Mouse (Mus musculus) MEL (cell line): ENCODE data around the gene Pnpla2. TPM values are rescaled to one million over a fixed set of nuclear protein-coding genes. Genes with fewer than 3 reads are reported as not detected.

ENCODE experiments used
- DNase-seq: peaks from one replicate; pipeline ENCODE4 v3.0.0; 2011; ENCODE audit warnings: low read depth, low spot score
- H3K27ac ChIP-seq: 2 replicates; pipeline ENCODE4 v1.5.1; 2012; ENCODE audit warnings: low read depth, mild to moderate bottlenecking, control low read depth, low read length, moderate library complexity; ENCODE audit not compliant: control insufficient read depth
- H3K27me3 ChIP-seq, 2 experiments: fragments of 150-350 bp in 1 of 2; sonication (generic) in 1 of 2; 2 replicates each; pipeline ENCODE4 v1.6.1; 2012; ENCODE audit warnings: low read length in 2 of 2, mild to moderate bottlenecking in 2 of 2, improper control_type of control experiment in 1 of 2, moderate library complexity in 1 of 2; ENCODE audit not compliant: insufficient read depth in 2 of 2, control insufficient read depth in 1 of 2
- H3K36me3 ChIP-seq, 2 experiments: 2 replicates each; pipeline ENCODE4 v1.6.1; 2012 to 2014; ENCODE audit warnings: low read length in 2 of 2, improper control_type of control experiment in 1 of 2, inconsistent platforms in 1 of 2, mild to moderate bottlenecking in 1 of 2; ENCODE audit not compliant: insufficient read depth in 2 of 2, control insufficient read depth in 1 of 2
- H3K4me1 ChIP-seq, 2 experiments: fragments of 150-350 bp in 1 of 2; sonication (generic) in 1 of 2; 2 replicates each; pipeline ENCODE4 v1.6.1; 2012; ENCODE audit warnings: low read length in 2 of 2, improper control_type of control experiment in 1 of 2, mild to moderate bottlenecking in 1 of 2; ENCODE audit not compliant: insufficient read depth in 2 of 2, control insufficient read depth in 1 of 2
- H3K4me3 ChIP-seq, 2 experiments: fragments of 150-350 bp in 1 of 2; sonication (generic) in 1 of 2; 2 replicates each; pipeline ENCODE4 v1.5.1; 2012; ENCODE audit warnings: low read depth in 2 of 2, low read length in 2 of 2, mild to moderate bottlenecking in 2 of 2, moderate library complexity in 2 of 2, control low read depth in 1 of 2, improper control_type of control experiment in 1 of 2; ENCODE audit not compliant: control insufficient read depth in 1 of 2, insufficient read depth in 1 of 2
- H3K79me2 ChIP-seq: 2 replicates; pipeline ENCODE4 v1.6.1; 2012; ENCODE audit warnings: mild to moderate bottlenecking, low read length, moderate library complexity; ENCODE audit not compliant: control insufficient read depth, poor library complexity, insufficient read depth
- H3K9ac ChIP-seq: 2 replicates; pipeline ENCODE4 v1.6.1; 2012; ENCODE audit warnings: low read depth, mild to moderate bottlenecking, control low read depth, low read length, moderate library complexity; ENCODE audit not compliant: control insufficient read depth, poor library complexity, severe bottlenecking
- H3K9me3 ChIP-seq: fragments of 150-350 bp; sonication (generic); replicated peaks from 2 replicates; pipeline ENCODE4 v1.6.1; 2012; ENCODE audit warnings: mild to moderate bottlenecking, low read length, improper control_type of control experiment, moderate library complexity; ENCODE audit not compliant: insufficient read depth
- CTCF ChIP-seq, 3 experiments: IDR thresholded peaks in 2 of 3; conservative IDR thresholded peaks in 1 of 3; 2 replicates each; pipeline ENCODE4 v1.5.1; 2011 to 2012; ENCODE audit warnings: low read length in 3 of 3, low read depth in 2 of 3, mild to moderate bottlenecking in 2 of 3, improper control_type of control experiment in 1 of 3, inconsistent platforms in 1 of 3, mixed read lengths in 1 of 3, moderate library complexity in 1 of 3; ENCODE audit not compliant: control insufficient read depth in 1 of 3, insufficient read depth in 1 of 3, poor library complexity in 1 of 3, severe bottlenecking in 1 of 3
- ETS1 ChIP-seq: IDR thresholded peaks from 2 replicates; pipeline ENCODE4 v1.6.1; 2012; ENCODE audit warnings: low read depth, mild to moderate bottlenecking, inconsistent platforms, low read length, improper control_type of control experiment, moderate library complexity
- GATA1 ChIP-seq: IDR thresholded peaks from 2 replicates; pipeline ENCODE4 v1.6.1; 2011; ENCODE audit warnings: low read depth, low read length, improper control_type of control experiment
- HCFC1 ChIP-seq: IDR thresholded peaks from 2 replicates; pipeline ENCODE4 v1.6.1; 2012; ENCODE audit warnings: low read depth, mild to moderate bottlenecking, inconsistent platforms, low read length, improper control_type of control experiment, moderate library complexity
- KAT2A ChIP-seq: conservative IDR thresholded peaks from 2 replicates; pipeline ENCODE4 v1.6.1; 2012; ENCODE audit warnings: low read depth, low read length, improper control_type of control experiment, inconsistent platforms
- MAFK ChIP-seq: IDR thresholded peaks from 2 replicates; pipeline ENCODE4 v1.6.1; 2011; ENCODE audit warnings: low read depth, mild to moderate bottlenecking, low read length, improper control_type of control experiment, borderline replicate concordance
- MAX ChIP-seq: IDR thresholded peaks from 2 replicates; pipeline ENCODE4 v1.6.1; 2011; ENCODE audit warnings: low read length, improper control_type of control experiment
- MAZ ChIP-seq: IDR thresholded peaks from 2 replicates; pipeline ENCODE4 v1.6.1; 2012; ENCODE audit warnings: low read depth, mild to moderate bottlenecking, inconsistent platforms, low read length, improper control_type of control experiment
- MXI1 ChIP-seq: IDR thresholded peaks from 2 replicates; pipeline ENCODE4 v1.6.1; 2011; ENCODE audit warnings: mild to moderate bottlenecking, low read depth, low read length, improper control_type of control experiment
- MYC ChIP-seq: IDR thresholded peaks from 2 replicates; pipeline ENCODE4 v1.6.1; 2011; ENCODE audit warnings: low read depth, mild to moderate bottlenecking, low read length, improper control_type of control experiment, moderate library complexity
- NELFE ChIP-seq: IDR thresholded peaks from 2 replicates; pipeline ENCODE4 v1.6.1; 2011; ENCODE audit warnings: low read depth, low read length, improper control_type of control experiment
- NRF1 ChIP-seq: IDR thresholded peaks from 2 replicates; pipeline ENCODE4 v1.6.1; 2014; ENCODE audit warnings: low read depth, mild to moderate bottlenecking, inconsistent platforms, low read length, improper control_type of control experiment, moderate library complexity; ENCODE audit not compliant: poor library complexity, insufficient read depth, severe bottlenecking
- POLR2A ChIP-seq, 2 experiments: IDR thresholded peaks; 2 replicates each; pipeline ENCODE4 v1.6.1; 2011 to 2012; ENCODE audit warnings: low read length in 2 of 2, mild to moderate bottlenecking in 2 of 2, control low read depth in 1 of 2, improper control_type of control experiment in 1 of 2, low read depth in 1 of 2, moderate library complexity in 1 of 2; ENCODE audit not compliant: control insufficient read depth in 1 of 2, insufficient read depth in 1 of 2, poor library complexity in 1 of 2
- POLR2AphosphoS5 ChIP-seq: IDR thresholded peaks from 2 replicates; pipeline ENCODE4 v1.6.1; 2012; ENCODE audit warnings: low read depth, borderline replicate concordance, mild to moderate bottlenecking, inconsistent platforms, low read length, moderate library complexity, mixed read lengths
- RCOR1 ChIP-seq: IDR thresholded peaks from 2 replicates; pipeline ENCODE4 v1.6.1; 2012; ENCODE audit warnings: low read depth, mild to moderate bottlenecking, inconsistent platforms, low read length, improper control_type of control experiment
- SIN3A ChIP-seq: IDR thresholded peaks from 2 replicates; pipeline ENCODE4 v1.6.1; 2012; ENCODE audit warnings: low read length, improper control_type of control experiment, inconsistent platforms
- TAL1 ChIP-seq: IDR thresholded peaks from 2 replicates; pipeline ENCODE4 v1.6.1; 2012; ENCODE audit warnings: mild to moderate bottlenecking, inconsistent platforms, low read length, moderate library complexity, mixed read lengths
- TCF12 ChIP-seq: IDR thresholded peaks from 2 replicates; pipeline ENCODE4 v1.6.1; 2014; ENCODE audit warnings: low read depth, mild to moderate bottlenecking, inconsistent platforms, low read length, improper control_type of control experiment, moderate library complexity
- USF1 ChIP-seq: IDR thresholded peaks from 2 replicates; pipeline ENCODE4 v1.6.1; 2014; ENCODE audit warnings: low read depth, mild to moderate bottlenecking, inconsistent platforms, low read length, improper control_type of control experiment, moderate library complexity
- ZKSCAN1 ChIP-seq: IDR thresholded peaks from 2 replicates; pipeline ENCODE4 v1.6.1; 2012; ENCODE audit warnings: low read depth, mild to moderate bottlenecking, inconsistent platforms, low read length, improper control_type of control experiment, moderate library complexity
- ZNF384 ChIP-seq: IDR thresholded peaks from 2 replicates; pipeline ENCODE4 v1.6.1; 2012; ENCODE audit warnings: low read depth, mild to moderate bottlenecking, inconsistent platforms, low read length, improper control_type of control experiment
- polyA plus RNA-seq, 2 experiments: library from polyadenylated mRNA; stranded (reverse) in 1 of 2; unstranded in 1 of 2; fragments of >175 nt in 1 of 2; fragments of >200 nt in 1 of 2; gene quantifications; 2 replicates each; pipeline versions ENCODE4 v1.2.1 to v1.2.4; 2012; ENCODE audit warnings: low replicate concordance in 2 of 2, low read depth in 1 of 2; ENCODE audit not compliant: insufficient read length in 2 of 2, insufficient read depth in 1 of 2, missing spikeins in 1 of 2
- total RNA-seq: library from RNA; depleted of rRNA; stranded (reverse); fragments of 300-350 nt; gene quantifications from 2 replicates; pipeline ENCODE4 v1.2.3, GENCODE M21; 2012

Pnpla2 gene
- total and polyA plus RNA-seq, 3 experiments, result 8.3 to 38.6 TPM; not detected in 1

DNA sequence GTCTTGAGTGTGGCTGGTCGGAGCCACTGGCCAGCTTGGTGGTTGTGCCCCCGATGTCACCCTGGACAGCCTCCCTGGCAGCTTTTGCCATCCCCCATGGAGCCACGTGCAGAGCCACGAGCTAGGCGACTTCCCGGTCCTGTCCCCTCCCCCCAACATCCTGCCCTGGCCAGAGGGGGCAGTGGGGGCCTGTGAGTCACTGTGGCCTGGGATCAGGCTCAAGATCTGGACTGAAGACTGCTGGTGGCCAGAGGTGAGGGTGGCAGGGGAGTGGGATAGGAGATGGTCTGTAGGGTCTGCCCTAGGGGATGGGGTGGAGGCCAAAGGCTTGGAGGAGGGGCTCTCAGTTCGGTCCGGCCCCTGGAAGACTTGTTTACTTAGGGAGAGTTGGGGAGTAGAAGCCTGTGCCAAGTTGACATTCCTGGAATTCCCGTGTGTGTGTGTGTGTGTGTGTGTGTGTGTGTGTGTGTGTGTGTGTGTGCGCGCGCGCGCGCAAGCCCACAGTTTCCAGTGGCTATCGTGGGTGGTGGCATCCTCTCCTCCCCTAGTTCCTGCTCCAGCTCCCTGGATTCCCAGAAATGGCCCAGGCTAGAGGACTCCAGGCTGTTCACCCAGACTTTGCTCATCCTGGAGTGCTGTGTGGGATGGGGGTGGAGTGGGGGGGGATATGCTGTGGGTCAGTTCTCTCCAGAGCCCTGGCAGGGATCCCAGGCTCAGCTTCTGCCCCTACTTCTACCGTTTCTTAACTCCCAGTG lies 21.4 kb downstream of the Pnpla2 start (continued):
- TF ChIP-seq NRF1 (peak; percentile 55; the same call in 1 of the 2 replicates), ZKSCAN1 (no peak), TAL1 (no peak), MAZ (no peak; the same call in 1 of the 2 replicates), TCF12 (peak; percentile 6; the same call in 1 of the 2 replicates), POLR2A (IDR thresholded peaks at IDR 0.05; ENCODE audit: control insufficient read depth in 1 of 2, insufficient read depth in 1 of 2, low read depth in 1 of 2, low read length in 2 of 2, poor library complexity in 1 of 2) (0 out of 4 replicates have a peak, but pooled peaks of 1 of the 2 experiments have one; percentile 4), ZNF384 (no peak), NELFE (peak; percentile 54; the same call in 1 of the 2 replicates)

DNA sequence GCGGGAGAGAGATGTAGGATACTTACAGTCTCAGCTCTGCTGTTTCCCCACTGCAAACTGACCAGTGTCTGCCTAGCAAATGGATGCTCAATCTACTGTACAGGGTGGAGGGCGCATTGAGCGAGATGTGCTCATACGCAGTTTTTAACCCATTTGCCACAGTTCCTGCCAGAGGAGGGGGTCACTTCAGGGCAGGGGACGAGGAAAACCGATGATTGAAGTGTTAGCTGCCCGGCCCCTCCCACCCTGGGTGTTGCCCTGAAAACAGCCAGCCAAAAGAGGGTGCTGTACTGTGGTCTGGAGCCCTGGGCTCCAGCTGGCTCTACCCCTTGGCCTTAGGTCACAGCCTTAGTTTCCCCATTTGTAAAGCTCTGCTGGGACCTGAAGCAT lies 22.0 kb downstream of the Pnpla2 start:
- peaks cover 0 to 16% of the 10 kb centered on the region in 2 experiments; a peak in 2 of 4 replicates for H3K36me3 ChIP-seq
- H3K79me2 ChIP-seq, result peaks cover 51% of the 10 kb centered on the region
- peaks cover 3 to 22% of the 10 kb centered on the region in 2 experiments; a peak in 3 of 4 replicates for H3K4me1 ChIP-seq
- peak overlapping the region; percentile 95 for H3K4me3 ChIP-seq
- no peaks in the 10 kb centered on the region for H3K27me3 ChIP-seq
- TF ChIP-seq CTCF (IDR thresholded peaks at IDR 0.05 in 2 of 3, conservative IDR thresholded peaks at IDR 0.05 in 1 of 3; ENCODE audit: control insufficient read depth in 1 of 3, insufficient read depth in 1 of 3, low read depth in 2 of 3, low read length in 3 of 3, poor library complexity in 1 of 3, severe bottlenecking in 1 of 3) (peak in 2 of 3 experiments; percentile 28 to 37; a peak in 3 of 6 replicates), RCOR1 (no peak), SIN3A (no peak), POLR2AphosphoS5 (no peak), ZKSCAN1 (no peak), MAZ (0 out of 2 replicates have a peak, but pooled peaks have one; percentile 39), MAX (no peak), USF1 (no peak), KAT2A (no peak), POLR2A (IDR thresholded peaks at IDR 0.05; ENCODE audit: control insufficient read depth in 1 of 2, insufficient read depth in 1 of 2, low read depth in 1 of 2, low read length in 2 of 2, poor library complexity in 1 of 2) (no peak), ETS1 (0 out of 2 replicates have a peak, but pooled peaks have one; percentile 28), HCFC1 (no peak; the same call in 1 of the 2 replicates), GATA1 (no peak), MXI1 (no peak), MAFK (no peak), MYC (no peak)
- peak; percentile 50 for DNase-seq
- no peaks in the 10 kb centered on the region for H3K9me3 ChIP-seq
- peak overlapping the region; percentile 98 for H3K9ac ChIP-seq
- peak overlapping the region; percentile 71 for H3K27ac ChIP-seq
